Mouse (Mus musculus) midbrain, postnatal 0 days (tissue): Measurements from ENCODE around the gene Akap12. TPM values are rescaled to one million over a fixed set of nuclear protein-coding genes. Genes with fewer than 3 reads are reported as not detected.
A peak's percentile ranks its signal among the peaks of the same experiment; 100 is the strongest.

Experiments
- ATAC-seq: fragments of 200-750 bp; cut with Nextera tagmentation; 2 replicates; pipeline ENCODE4 v1.8.0; 2017; ENCODE audit warnings: moderate number of reproducible peaks, mild to moderate bottlenecking, moderate TSS enrichment, moderate library complexity; ENCODE audit not compliant: low FRiP score
- DNase-seq: peaks from one replicate; pipeline ENCODE4 v3.0.0-alpha.2; 2015; ENCODE audit warnings: low spot score
- H3K27ac ChIP-seq: fragments of 300-500 bp; sonication (generic); 2 replicates; pipeline ENCODE4 v1.5.1; 2014; ENCODE audit warnings: low read depth, mild to moderate bottlenecking, low read length, mixed read lengths
- H3K27me3 ChIP-seq: fragments of 300-500 bp; sonication (generic); 2 replicates; pipeline ENCODE4 v1.6.1; 2014; ENCODE audit warnings: low read length, control low read depth, mixed read lengths; ENCODE audit not compliant: insufficient read depth
- H3K36me3 ChIP-seq: fragments of 300-500 bp; sonication (generic); 2 replicates; pipeline ENCODE4 v1.6.1; 2014; ENCODE audit warnings: low read length, control low read depth, mixed read lengths; ENCODE audit not compliant: insufficient read depth
- H3K4me1 ChIP-seq: fragments of 300-500 bp; sonication (generic); 2 replicates; pipeline ENCODE4 v1.6.1; 2014; ENCODE audit warnings: mild to moderate bottlenecking, control low read depth, antibody characterized with exemption, low read length, mixed read lengths; ENCODE audit not compliant: insufficient read depth
- H3K4me2 ChIP-seq: fragments of 300-500 bp; sonication (generic); 2 replicates; pipeline ENCODE4 v1.6.1; 2014; ENCODE audit warnings: low read depth, mild to moderate bottlenecking, low read length, mixed read lengths; ENCODE audit not compliant: poor library complexity, severe bottlenecking
- H3K4me3 ChIP-seq: fragments of 300-500 bp; sonication (generic); 2 replicates; pipeline ENCODE4 v1.5.1; 2014; ENCODE audit warnings: low read depth, mild to moderate bottlenecking, low read length, moderate library complexity
- H3K9ac ChIP-seq: fragments of 300-500 bp; sonication (generic); replicated peaks from 2 replicates; pipeline ENCODE4 v1.6.1; 2014; ENCODE audit warnings: mild to moderate bottlenecking, low read length, moderate library complexity, mixed read lengths; ENCODE audit not compliant: poor library complexity, severe bottlenecking
- H3K9me3 ChIP-seq: fragments of 300-500 bp; sonication (generic); 2 replicates; pipeline ENCODE4 v1.6.1; 2016; ENCODE audit warnings: low read length, control low read depth
- CTCF ChIP-seq: IDR thresholded peaks from 2 replicates; pipeline ENCODE4 v1.5.1; 2016; ENCODE audit warnings: antibody characterized with exemption, mild to moderate bottlenecking
- WGBS: fragments of 180-500 bp; shearing (Covaris S2); extraction: QIAGEN DNeasy Blood & Tissue Kit; methylation state at CpG from one replicate; pipeline ENCODE4 v1.1.7; 2014; 5-methylcytosine and 5-hydroxymethylcytosine counted together
- polyA plus RNA-seq: library from polyadenylated mRNA; unstranded; fragments of >200 nt; fragmentation: Nextera tagmentation; extraction: Ambion mirVana; gene quantifications from 2 replicates; pipeline ENCODE4 v1.2.1, GENCODE M21; 2015
- total RNA-seq: library from RNA; depleted of rRNA; stranded (reverse); fragments of >200 nt; gene quantifications from 2 replicates; pipeline ENCODE4 v1.2.3, GENCODE M21; 2014

The Akap12 gene
- total and polyA plus RNA-seq, 2 experiments from 2014 or later: 36.8 to 49.6 TPM

GRCm38 (mm10) chr10:4376931-4377330 lies 110.8 kb downstream of the Akap12 start:
- H3K4me2 ChIP-seq: no peak overlapping the region
- TF ChIP-seq CTCF: no peak
- no peaks in the 10 kb centered on the region for H3K9me3 ChIP-seq
- WGBS: 92% methylated on average over 7 of the region's 7 CpGs
- H3K27me3 ChIP-seq: no peaks in the 10 kb centered on the region
- ATAC-seq: no peak
- no peaks in the 10 kb centered on the region for H3K4me1 ChIP-seq
- 0 out of 2 replicates have a peak, but pooled peaks cover 3% of the 10 kb centered on the region for H3K36me3 ChIP-seq
- no peak for DNase-seq
- H3K4me3 ChIP-seq: no peak overlapping the region
- H3K9ac ChIP-seq: no peak overlapping the region
- no peak overlapping the region for H3K27ac ChIP-seq

GRCm38 (mm10) chr10:4380748-4381147 lies 114.6 kb downstream of the Akap12 start:
- TF ChIP-seq CTCF: no peak
- no peak for ATAC-seq
- H3K27me3 ChIP-seq: no peaks in the 10 kb centered on the region
- H3K4me2 ChIP-seq: no peak overlapping the region
- H3K9ac ChIP-seq: no peak overlapping the region
- H3K4me3 ChIP-seq: no peak overlapping the region
- H3K27ac ChIP-seq: no peak overlapping the region
- no peaks in the 10 kb centered on the region for H3K9me3 ChIP-seq
- DNase-seq: no peak
- 88% methylated on average over 5 of the region's 5 CpGs for WGBS
- H3K36me3 ChIP-seq: no peaks in the 10 kb centered on the region
- H3K4me1 ChIP-seq: no peaks in the 10 kb centered on the region

GRCm38 (mm10) chr10:4384244-4384643 lies 118.1 kb downstream of the Akap12 start:
- Histone ChIP-seq H3K36me3 (no peaks in the 10 kb centered on the region), H3K27ac (no peak overlapping the region), H3K9ac (no peak overlapping the region), H3K4me2 (no peak overlapping the region), H3K4me3 (no peak overlapping the region), H3K27me3 (no peaks in the 10 kb centered on the region), H3K4me1 (peaks cover 3% of the 10 kb centered on the region; the same call in 1 of the 2 replicates), H3K9me3 (no peaks in the 10 kb centered on the region)
- no peak for ATAC-seq
- no peak for DNase-seq
- TF ChIP-seq CTCF: no peak
- 97% methylated on average over 7 of the region's 7 CpGs for WGBS

GRCm38 (mm10) chr10:4386609-4387591 lies 120.7 kb downstream of the Akap12 start:
- H3K9ac ChIP-seq: peak overlapping the region; percentile 99
- peak; percentile 97 for DNase-seq
- H3K27ac ChIP-seq: peak overlapping the region; percentile 99
- H3K4me3 ChIP-seq: peak overlapping the region; percentile 94
- H3K4me1 ChIP-seq: peaks cover 21% of the 10 kb centered on the region
- TF ChIP-seq CTCF: 0 out of 2 replicates have a peak, but pooled peaks have one; percentile 1
- ATAC-seq: peak; percentile 94
- under 1% methylated on average over 33 of the region's 133 CpGs for WGBS
- H3K4me2 ChIP-seq: peak overlapping the region; percentile 92
- H3K27me3 ChIP-seq: no peaks in the 10 kb centered on the region
- H3K9me3 ChIP-seq: no peaks in the 10 kb centered on the region
- no peaks in the 10 kb centered on the region for H3K36me3 ChIP-seq

GRCm38 (mm10) chr10:4387701-4388383 lies 121.7 kb downstream of the Akap12 start, which contains the start of gene Zbtb2:
TSS of gene Zbtb2 (minus strand) at chr10:4388108.
- no peaks in the 10 kb centered on the region for H3K27me3 ChIP-seq
- ATAC-seq (peak; percentile 24), DNase-seq (peak; percentile 67)
- peak within 1 kb of the TSS; percentile 94 for H3K4me3 ChIP-seq
- under 1% methylated on average over 52 of the region's 87 CpGs for WGBS
- H3K4me1 ChIP-seq: peaks cover 21% of the 10 kb centered on the region
- peak within 1 kb of the TSS; percentile 99 for H3K27ac ChIP-seq
- H3K4me2 ChIP-seq: peak within 1 kb of the TSS; percentile 92
- H3K9me3 ChIP-seq: no peaks in the 10 kb centered on the region
- 0 out of 2 replicates have a peak, but pooled peaks cover 1% of the 10 kb centered on the region for H3K36me3 ChIP-seq
- H3K9ac ChIP-seq: peak within 1 kb of the TSS; percentile 99
- TF ChIP-seq CTCF: no peak
